In genomic region chr9:63613569-63613968, GRCm38 (mm10) we compare ENCODE assay signal across 9 mouse cellular contexts. TPM values are rescaled to one million over a fixed set of nuclear protein-coding genes. Genes with fewer than 3 reads are reported as not detected.
DNase-seq lines count a peak whose midpoint lies in the region; ATAC-seq and TF ChIP-seq lines count a peak whose summit lies in the region.
"Had no signal": no experiment of that assay in that cellular context is flagged by ENCODE, and none has a peak within 500 bp of the region (broad histone marks: within the 10 kb centered on the region; RNA-seq: fewer than 3 reads in every experiment).

No protein-coding gene starts in this region.

- no peak overlapping the region for H3K27ac ChIP-seq in heart, embryonic 16.5 days (ENCODE audit: low read length)
- H3K27ac ChIP-seq in spleen, adult 2 months (ENCODE audit: insufficient read depth, low read length) = peak overlapping the region; percentile 58
- H3K27ac ChIP-seq in limb, embryonic 14.5 days (replicated peaks; ENCODE audit: low read depth, low read length) = no peak overlapping the region

- TF ChIP-seq POLR2A in spleen, adult 2 months (IDR thresholded peaks at IDR 0.05; ENCODE audit: low read depth, low read length) = no peak
- no peak for TF ChIP-seq POLR2A in limb, embryonic 14.5 days (IDR thresholded peaks at IDR 0.05; ENCODE audit: borderline replicate concordance, extremely low read depth, insufficient read depth, insufficient read length)

- no peak overlapping the region for H3K4me3 ChIP-seq in heart, embryonic 16.5 days (ENCODE audit: low read length)
- H3K4me3 ChIP-seq in spleen, adult 2 months (ENCODE audit: extremely low read depth, insufficient read depth, insufficient read length) = no peak overlapping the region
- H3K4me3 ChIP-seq in limb, embryonic 14.5 days (replicated peaks; ENCODE audit: low read length) = no peak overlapping the region

- H3K9me3 ChIP-seq in heart, embryonic 16.5 days (replicated peaks; ENCODE audit: control insufficient read depth, low read length) = 0 out of 2 replicates have a peak, but pooled peaks cover 3% of the 10 kb centered on the region
- no peaks in the 10 kb centered on the region for H3K9me3 ChIP-seq in limb, embryonic 14.5 days (ENCODE audit: control insufficient read depth, low read length)

- intact Hi-C loops in heart, postnatal 10 days (cut with DNase I) = loop anchor here (5.0 kb wide), 2 partner anchors 151 to 476 kb away; no protein-coding TSS in a partner anchor

- no peak overlapping the region for H3K9ac ChIP-seq in heart, embryonic 16.5 days (ENCODE audit: low read length)
- no peak overlapping the region for H3K9ac ChIP-seq in limb, embryonic 14.5 days (ENCODE audit: low read depth, low read length, severe bottlenecking)

- H3K4me2 ChIP-seq in heart, embryonic 16.5 days (ENCODE audit: low read depth, low read length) = 0 out of 2 replicates have a peak overlapping the region, but pooled peaks have one; percentile 7
- H3K4me2 ChIP-seq in limb, embryonic 14.5 days (replicated peaks; ENCODE audit: low read depth, low read length, severe bottlenecking) = peak overlapping the region; percentile 18

- H3K27me3 ChIP-seq in heart, embryonic 16.5 days (ENCODE audit: control insufficient read depth, insufficient read depth, low read length) = no peaks in the 10 kb centered on the region
- no peaks in the 10 kb centered on the region for H3K27me3 ChIP-seq in spleen, adult 2 months (ENCODE audit: control insufficient read depth, insufficient read depth, low read length)
- H3K27me3 ChIP-seq in limb, embryonic 14.5 days (ENCODE audit: control insufficient read depth, insufficient read depth, low read length) = no peaks in the 10 kb centered on the region

- no peak for ATAC-seq in heart, embryonic 16.5 days (replicated peaks; ENCODE audit: extremely low read depth, insufficient read depth, low FRiP score)
- no peak for ATAC-seq in limb, embryonic 14.5 days (ENCODE audit: low FRiP score, low read depth)

- no peak for DNase-seq in heart, postnatal 10 days
- DNase-seq in spleen, adult 2 months (ENCODE audit: low read depth in 1 of 2, low spot score in 2 of 2) = no peak
- no peak for DNase-seq in spleen, adult 18-20 months
- DNase-seq in limb, embryonic 14.5 days (ENCODE audit: low spot score) = peak; percentile 22
- DNase-seq in c-Kit-positive CD71-positive TER-119-positive erythroid progenitor cells, embryonic 14.5 days (ENCODE audit: low spot score) = no peak
- no peak for DNase-seq in spleen, postnatal 4 days (ENCODE audit: low spot score in 2 of 2)
- DNase-seq in cerebellum, adult 11 months = no peak

- WGBS in heart, embryonic 16.5 days = 31% methylated on average over 1 of the region's 1 CpGs
- 3% methylated on average over 1 of the region's 1 CpGs for WGBS in spleen, adult 2 months
- 17% methylated on average over 1 of the region's 1 CpGs for WGBS in limb, embryonic 14.5 days

- peaks cover 20% of the 10 kb centered on the region for H3K36me3 ChIP-seq in heart, embryonic 16.5 days (ENCODE audit: control insufficient read depth, insufficient read depth)
- peaks cover 7% of the 10 kb centered on the region for H3K36me3 ChIP-seq in spleen, adult 2 months (ENCODE audit: control insufficient read depth, insufficient read depth, low read length)
- H3K36me3 ChIP-seq in limb, embryonic 14.5 days (ENCODE audit: control insufficient read depth, insufficient read depth, low read length) = peaks cover 14% of the 10 kb centered on the region

- no peak for TF ChIP-seq CTCF in spleen, adult 2 months (IDR thresholded peaks at IDR 0.05; ENCODE audit: extremely low read depth, insufficient read depth, insufficient read length, insufficient replicate concordance)

- peaks cover 41% of the 10 kb centered on the region for H3K4me1 ChIP-seq in heart, embryonic 16.5 days (ENCODE audit: control insufficient read depth, insufficient read depth, low read length)
- H3K4me1 ChIP-seq in spleen, adult 2 months (ENCODE audit: control insufficient read depth, insufficient read depth, insufficient read length) = peaks cover 33% of the 10 kb centered on the region
- H3K4me1 ChIP-seq in limb, embryonic 14.5 days (ENCODE audit: control insufficient read depth, insufficient read depth, low read length) = peaks cover 57% of the 10 kb centered on the region

RNA-seq across cellular contexts. Expression of gene Aagab, which starts 11.1 kb away (rescaled TPM):
- 29.4 and 32.5 TPM in 2 replicates for polyA plus RNA-seq in heart, embryonic 16.5 days (2015; fragmentation: Nextera tagmentation; extraction: Ambion mirVana)
- total RNA-seq in heart, postnatal 10 days (2021) = 10 to 100 TPM; 20.6 to 24.8 TPM
- 14.1 and 16.7 TPM in 2 replicates for polyA plus RNA-seq in spleen, adult 2 months (2012; rRNA removed)
- polyA plus RNA-seq in limb, embryonic 14.5 days (2012; rRNA removed) = 12.6 and 12.7 TPM in 2 replicates
- 25.9 and 27.4 TPM in 2 replicates for polyA plus RNA-seq in limb, embryonic 14.5 days (2014; fragmentation: Nextera tagmentation; extraction: Ambion mirVana)

RNA-seq across cellular contexts. Expression of gene Iqch, which starts 11.3 kb away (rescaled TPM):
- 0.07 and 0.14 TPM in 2 replicates for polyA plus RNA-seq in heart, embryonic 16.5 days (2015; fragmentation: Nextera tagmentation; extraction: Ambion mirVana)
- total RNA-seq in heart, postnatal 10 days (2021) = not detected
- polyA plus RNA-seq in spleen, adult 2 months (2012; rRNA removed) = not detected in 2 replicates
- 0.05 TPM in 2 replicates for polyA plus RNA-seq in limb, embryonic 14.5 days (2012; rRNA removed)
- polyA plus RNA-seq in limb, embryonic 14.5 days (2014; fragmentation: Nextera tagmentation; extraction: Ambion mirVana) = 0.07 and 0.11 TPM in 2 replicates
- total RNA-seq: heart, postnatal 25 days had no signal
